Mouse (Mus musculus): Measurements from ENCODE around the gene Mast2.

DNA sequence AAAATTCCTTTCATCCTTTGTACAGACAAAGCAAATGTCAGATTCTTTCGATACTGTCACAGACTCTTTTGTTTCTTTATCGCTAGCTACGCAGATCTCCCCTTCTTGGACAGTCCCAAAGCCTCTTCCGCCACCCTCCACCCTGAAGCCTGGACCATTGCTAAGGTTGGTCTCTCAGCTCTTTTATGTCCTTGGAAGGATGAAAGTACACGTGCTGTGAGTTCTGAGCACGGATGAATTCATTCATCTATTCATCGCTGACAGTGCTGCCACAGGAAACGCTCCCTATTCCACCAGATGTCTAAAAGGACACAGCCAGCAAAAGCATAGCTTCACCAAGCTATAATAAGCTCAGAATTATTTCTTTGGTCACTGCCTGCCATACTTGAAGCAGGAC lies 58.0 kb downstream of the Mast2 start:
- TF ChIP-seq CTCF (IDR thresholded peaks at IDR 0.05; ENCODE audit: insufficient read depth, low read depth, low read length) = no peak
- no peak for TF ChIP-seq POLR2A (IDR thresholded peaks at IDR 0.05; ENCODE audit: insufficient read depth, low read depth, low read length)
